Mouse (Mus musculus): ENCODE measurements around the gene Tmem11. TPM values are rescaled to one million over a fixed set of nuclear protein-coding genes. Genes with fewer than 3 reads are reported as not detected.
A peak's percentile ranks its signal among the peaks of the same experiment; 100 is the strongest.
"Not testable (repeated sequence)": the region's sequence is repeated elsewhere in the genome, so short reads cannot be mapped to it uniquely, and the experiment has no call there.

Tmem11 gene
- polyA plus RNA-seq, 1 experiment from 2014 or later = 39.8 TPM

DNA sequence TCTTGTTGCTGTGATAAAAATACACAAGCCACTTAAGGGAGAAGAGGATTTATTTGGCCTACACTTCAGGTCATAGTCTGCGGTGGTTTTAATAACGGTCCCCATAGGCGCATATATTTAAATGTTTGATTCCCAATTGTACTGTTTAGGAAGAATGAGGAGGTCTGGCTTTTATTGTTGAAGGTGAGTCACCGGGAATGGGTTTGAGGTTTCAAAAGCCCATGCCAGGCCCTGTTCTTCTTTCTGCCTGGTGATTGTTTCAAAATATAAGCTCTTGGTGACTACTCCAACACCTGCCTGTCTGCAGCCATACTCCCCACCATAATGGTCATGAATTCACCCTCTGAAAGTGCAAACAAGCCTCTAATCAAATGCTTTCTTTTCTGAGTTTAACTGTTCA is 1.5 kb upstream of the Tmem11 start:
- no peak for DNase-seq (ENCODE audit: low spot score)
- no peaks in the 10 kb centered on the region for H3K27me3 ChIP-seq (ENCODE audit: control insufficient read depth, insufficient read depth, low read length)
- H3K4me2 ChIP-seq (replicated peaks; ENCODE audit: low read depth) = no peak overlapping the region
- ATAC-seq (ENCODE audit: low FRiP score, low TSS enrichment) = no peak
- H3K9ac ChIP-seq (ENCODE audit: low read length) = no peak overlapping the region
- no peak overlapping the region for H3K4me3 ChIP-seq (ENCODE audit: low read depth, low read length)
- 86% methylated on average over 4 of the region's 4 CpGs for WGBS
- no peak overlapping the region for H3K27ac ChIP-seq (replicated peaks)
- H3K36me3 ChIP-seq (ENCODE audit: control insufficient read depth, insufficient read depth, low read length) = no peaks in the 10 kb centered on the region
- H3K4me1 ChIP-seq (replicated peaks; ENCODE audit: control insufficient read depth, insufficient read depth) = no peaks in the 10 kb centered on the region; the same call in 1 of the 2 replicates
- H3K9me3 ChIP-seq (ENCODE audit: control insufficient read depth, low read length) = no peaks in the 10 kb centered on the region
- no peak for TF ChIP-seq CTCF (IDR thresholded peaks at IDR 0.05; ENCODE audit: low read depth)
- TF ChIP-seq EP300 (optimal IDR thresholded peaks at IDR 0.05) = no peak

DNA sequence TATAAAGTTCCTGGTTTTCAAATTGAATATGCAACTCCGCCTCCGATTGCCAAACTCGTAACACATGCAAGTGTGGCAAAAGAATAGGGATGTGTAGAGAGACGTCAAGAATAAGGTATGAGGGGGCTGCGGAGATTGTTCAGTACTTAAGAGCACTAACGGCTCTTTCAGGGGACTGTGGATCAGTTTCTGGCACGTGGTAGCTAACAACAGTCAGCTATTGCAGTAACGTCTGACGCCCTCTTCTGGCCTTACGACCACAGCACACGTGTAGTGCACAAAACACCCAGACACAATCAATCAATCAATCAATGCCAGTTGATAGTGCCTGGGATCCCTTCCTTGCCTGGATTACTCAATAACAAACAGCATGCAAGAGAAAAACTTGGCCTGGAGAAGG is 351 bp upstream of the Tmem11 start:
- no peaks in the 10 kb centered on the region for H3K9me3 ChIP-seq (ENCODE audit: control insufficient read depth, low read length)
- H3K4me3 ChIP-seq (ENCODE audit: low read depth, low read length) = peak overlapping the region; percentile 97
- peak overlapping the region; percentile 71 for H3K9ac ChIP-seq (ENCODE audit: low read length)
- peak overlapping the region; percentile 98 for H3K27ac ChIP-seq (replicated peaks)
- ATAC-seq (ENCODE audit: low FRiP score, low TSS enrichment) (peak; percentile 21), DNase-seq (ENCODE audit: low spot score) (peak; percentile 72)
- WGBS = 2% methylated on average over 11 of the region's 11 CpGs
- no peaks in the 10 kb centered on the region for H3K27me3 ChIP-seq (ENCODE audit: control insufficient read depth, insufficient read depth, low read length)
- H3K36me3 ChIP-seq (ENCODE audit: control insufficient read depth, insufficient read depth, low read length) = no peaks in the 10 kb centered on the region
- TF ChIP-seq EP300 (optimal IDR thresholded peaks at IDR 0.05) = no peak
- peak; percentile 85 for TF ChIP-seq CTCF (IDR thresholded peaks at IDR 0.05; ENCODE audit: low read depth)
- peaks cover 4% of the 10 kb centered on the region for H3K4me1 ChIP-seq (replicated peaks; ENCODE audit: control insufficient read depth, insufficient read depth)
- peak overlapping the region; percentile 75 for H3K4me2 ChIP-seq (replicated peaks; ENCODE audit: low read depth)

DNA sequence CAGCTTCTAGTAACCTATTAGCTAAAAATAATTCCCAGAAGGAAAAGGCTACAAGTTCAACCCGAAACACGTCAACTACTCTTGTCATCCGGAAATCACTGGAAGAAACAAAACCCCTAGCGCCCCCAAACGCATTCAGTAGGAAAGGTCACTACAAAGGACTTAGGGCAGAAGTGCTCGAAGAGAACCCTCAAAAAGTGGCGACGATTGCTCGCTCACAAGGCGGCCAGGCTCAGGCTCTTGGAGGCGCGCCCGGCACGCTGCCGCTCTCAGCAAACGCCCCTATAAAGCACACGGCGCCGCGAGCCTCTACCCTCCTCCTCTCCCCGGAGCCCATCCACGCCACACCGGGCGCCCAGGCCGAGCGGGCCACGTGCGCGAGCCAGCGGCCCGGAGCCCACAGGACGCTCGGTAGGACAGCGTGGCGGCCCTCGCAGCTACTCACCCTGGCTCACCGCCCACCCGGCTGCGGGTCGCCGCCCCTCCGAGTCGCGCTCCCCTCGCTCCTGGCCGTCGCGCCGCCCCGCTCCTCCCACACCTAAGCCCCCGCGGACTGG is 938 bp downstream of the Tmem11 start:
- H3K9ac ChIP-seq (ENCODE audit: low read length) = peak overlapping the region; percentile 93
- ATAC-seq (ENCODE audit: low FRiP score, low TSS enrichment) = peak; percentile 68

DNA sequence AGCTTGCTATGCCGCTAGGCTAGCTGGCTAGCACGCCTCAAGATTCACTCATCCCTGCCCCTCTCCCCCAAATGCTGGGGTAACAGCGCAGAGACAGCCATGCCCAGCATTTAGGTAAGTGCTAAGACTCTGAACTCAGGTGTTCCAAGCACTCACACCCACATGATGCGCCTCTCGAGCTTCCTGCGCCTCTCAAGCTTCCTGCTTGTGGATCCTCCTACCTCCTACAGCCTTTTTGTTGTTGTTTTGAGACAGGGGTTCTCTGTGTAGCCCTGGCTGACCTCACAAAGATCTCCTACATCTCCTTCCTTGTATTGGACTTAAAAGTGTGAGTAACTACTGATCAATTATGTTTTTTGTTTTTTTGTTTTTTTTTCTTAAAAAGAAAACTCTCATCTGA is 6.0 kb downstream of the Tmem11 start:
- no peak overlapping the region for H3K4me3 ChIP-seq (ENCODE audit: low read depth, low read length)
- no peak overlapping the region for H3K9ac ChIP-seq (ENCODE audit: low read length)
- no peaks in the 10 kb centered on the region for H3K27me3 ChIP-seq (ENCODE audit: control insufficient read depth, insufficient read depth, low read length)
- H3K27ac ChIP-seq (replicated peaks) = no peak overlapping the region
- no peak for TF ChIP-seq CTCF (IDR thresholded peaks at IDR 0.05; ENCODE audit: low read depth)
- TF ChIP-seq EP300 (optimal IDR thresholded peaks at IDR 0.05) = no peak
- ATAC-seq (ENCODE audit: low FRiP score, low TSS enrichment) = no peak
- no peak for DNase-seq (ENCODE audit: low spot score)
- 62% methylated on average over 6 of the region's 6 CpGs for WGBS
- H3K36me3 ChIP-seq (ENCODE audit: control insufficient read depth, insufficient read depth, low read length) = no peaks in the 10 kb centered on the region
- H3K4me1 ChIP-seq (replicated peaks; ENCODE audit: control insufficient read depth, insufficient read depth) = peaks cover 4% of the 10 kb centered on the region
- H3K9me3 ChIP-seq (ENCODE audit: control insufficient read depth, low read length) = no peaks in the 10 kb centered on the region
- no peak overlapping the region for H3K4me2 ChIP-seq (replicated peaks; ENCODE audit: low read depth)

More for the DNA sequence above, 938 bp downstream of the Tmem11 start:
- under 1% methylated on average over 44 of the region's 52 CpGs for WGBS
- peak overlapping the region; percentile 75 for H3K4me2 ChIP-seq (replicated peaks; ENCODE audit: low read depth)
- no peaks in the 10 kb centered on the region for H3K9me3 ChIP-seq (ENCODE audit: control insufficient read depth, low read length)
- H3K36me3 ChIP-seq (ENCODE audit: control insufficient read depth, insufficient read depth, low read length) = no peaks in the 10 kb centered on the region
- H3K4me3 ChIP-seq (ENCODE audit: low read depth, low read length) = peak overlapping the region; percentile 97
- no peaks in the 10 kb centered on the region for H3K27me3 ChIP-seq (ENCODE audit: control insufficient read depth, insufficient read depth, low read length)
- DNase-seq (ENCODE audit: low spot score) = peak; percentile 72
- H3K4me1 ChIP-seq (replicated peaks; ENCODE audit: control insufficient read depth, insufficient read depth) = peaks cover 4% of the 10 kb centered on the region
- peak overlapping the region; percentile 98 for H3K27ac ChIP-seq (replicated peaks)
- peak; percentile 52 for TF ChIP-seq CTCF (IDR thresholded peaks at IDR 0.05; ENCODE audit: low read depth)
- TF ChIP-seq EP300 (optimal IDR thresholded peaks at IDR 0.05) = no peak

DNA sequence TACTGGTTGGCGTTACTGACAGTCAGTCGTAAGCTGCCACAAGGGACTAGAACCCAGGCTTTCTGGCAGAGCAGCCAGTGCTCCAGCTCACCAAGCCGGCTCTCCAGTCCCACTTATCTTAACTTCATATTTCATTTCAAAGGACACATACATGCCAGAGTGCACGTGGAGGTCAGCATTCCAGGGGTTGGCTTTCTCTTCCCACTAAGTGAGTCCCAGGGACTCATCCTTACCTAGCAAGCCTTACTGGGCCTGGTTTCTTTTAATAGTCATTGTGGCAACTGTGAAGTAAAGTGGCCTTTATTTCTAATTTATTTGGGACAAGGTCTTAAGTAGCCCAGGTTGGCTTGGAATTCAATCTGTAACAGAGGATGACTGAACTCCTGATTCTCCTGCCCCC is 7.7 kb downstream of the Tmem11 start:
- ATAC-seq (ENCODE audit: low FRiP score, low TSS enrichment) (no peak), DNase-seq (ENCODE audit: low spot score) (no peak)
- Histone ChIP-seq H3K9me3 (ENCODE audit: control insufficient read depth, low read length) (no peaks in the 10 kb centered on the region), H3K27me3 (ENCODE audit: control insufficient read depth, insufficient read depth, low read length) (no peaks in the 10 kb centered on the region), H3K36me3 (ENCODE audit: control insufficient read depth, insufficient read depth, low read length) (no peaks in the 10 kb centered on the region), H3K4me2 (replicated peaks; ENCODE audit: low read depth) (no peak overlapping the region), H3K27ac (replicated peaks) (no peak overlapping the region), H3K4me3 (ENCODE audit: low read depth, low read length) (no peak overlapping the region), H3K9ac (ENCODE audit: low read length) (no peak overlapping the region), H3K4me1 (replicated peaks; ENCODE audit: control insufficient read depth, insufficient read depth) (peaks cover 4% of the 10 kb centered on the region; the same call in 1 of the 2 replicates)
- 52% methylated on average over 4 of the region's 4 CpGs for WGBS
- TF ChIP-seq CTCF (IDR thresholded peaks at IDR 0.05; ENCODE audit: low read depth) (no peak), EP300 (optimal IDR thresholded peaks at IDR 0.05) (no peak)

DNA sequence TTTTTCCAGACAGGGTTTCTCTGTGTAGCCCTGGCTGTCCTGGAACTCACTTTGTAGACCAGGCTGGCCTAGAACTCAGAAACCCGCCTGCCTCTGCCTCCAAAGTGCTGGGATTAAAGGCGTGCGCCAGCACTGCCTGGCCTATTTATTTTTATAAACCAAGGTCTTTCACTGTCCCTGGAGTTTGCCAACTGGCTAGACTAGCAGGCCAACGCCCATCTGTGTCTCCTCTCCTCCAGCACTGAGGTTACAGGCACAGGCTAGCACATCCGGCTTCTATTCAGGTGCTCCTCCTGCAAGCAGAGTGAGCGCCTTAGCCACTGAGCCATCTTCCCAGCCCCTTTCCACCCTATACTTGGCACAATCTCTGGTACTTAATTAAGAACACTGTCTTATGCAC is 9.6 kb downstream of the Tmem11 start:
- H3K4me1 ChIP-seq (replicated peaks; ENCODE audit: control insufficient read depth, insufficient read depth); H3K27me3 ChIP-seq (ENCODE audit: control insufficient read depth, insufficient read depth, low read length); DNase-seq (ENCODE audit: low spot score); H3K36me3 ChIP-seq (ENCODE audit: control insufficient read depth, insufficient read depth, low read length); H3K9ac ChIP-seq (ENCODE audit: low read length); H3K27ac ChIP-seq (replicated peaks); H3K4me2 ChIP-seq (replicated peaks; ENCODE audit: low read depth); H3K4me3 ChIP-seq (ENCODE audit: low read depth, low read length); H3K9me3 ChIP-seq (ENCODE audit: control insufficient read depth, low read length); ATAC-seq (ENCODE audit: low FRiP score, low TSS enrichment): not testable (repeated sequence)
- WGBS = 89% methylated on average over 6 of the region's 6 CpGs
